Mouse (Mus musculus) left cerebral cortex, adult 9 months (tissue): Measurements from ENCODE around the gene Zdhhc19.
A peak's percentile ranks its signal among the peaks of the same experiment; 100 is the strongest.

Experiments
- DNase-seq, 2 experiments: peaks; one replicate each; pipeline ENCODE4 v3.0.0; 2022; ENCODE audit warnings: low spot score in 2 of 2

Gene Zdhhc19

DNA sequence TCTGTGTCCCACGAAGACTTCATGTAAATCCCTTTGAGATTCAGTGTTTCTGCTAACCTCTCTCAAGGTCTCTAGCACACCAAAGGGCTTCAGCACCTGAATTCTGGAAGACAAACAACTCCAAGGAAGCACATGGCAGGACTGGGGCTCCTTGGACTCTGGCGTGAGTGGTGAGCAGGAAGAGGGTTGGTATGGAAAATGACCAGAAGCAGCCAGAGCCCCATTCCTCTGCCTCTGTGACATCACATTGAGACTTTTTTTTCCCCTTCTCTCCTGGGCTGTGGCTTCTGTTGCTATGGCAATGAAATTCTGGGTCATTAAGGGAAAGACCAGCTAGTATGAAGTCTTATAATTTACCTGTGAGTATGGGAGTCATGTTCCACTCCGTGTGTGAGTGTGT lies at the start of gene Zdhhc19:
Zdhhc19 (plus strand) TSS at position 301 of the 400 bp plus-strand sequence.
- DNase-seq = no peak

DNA sequence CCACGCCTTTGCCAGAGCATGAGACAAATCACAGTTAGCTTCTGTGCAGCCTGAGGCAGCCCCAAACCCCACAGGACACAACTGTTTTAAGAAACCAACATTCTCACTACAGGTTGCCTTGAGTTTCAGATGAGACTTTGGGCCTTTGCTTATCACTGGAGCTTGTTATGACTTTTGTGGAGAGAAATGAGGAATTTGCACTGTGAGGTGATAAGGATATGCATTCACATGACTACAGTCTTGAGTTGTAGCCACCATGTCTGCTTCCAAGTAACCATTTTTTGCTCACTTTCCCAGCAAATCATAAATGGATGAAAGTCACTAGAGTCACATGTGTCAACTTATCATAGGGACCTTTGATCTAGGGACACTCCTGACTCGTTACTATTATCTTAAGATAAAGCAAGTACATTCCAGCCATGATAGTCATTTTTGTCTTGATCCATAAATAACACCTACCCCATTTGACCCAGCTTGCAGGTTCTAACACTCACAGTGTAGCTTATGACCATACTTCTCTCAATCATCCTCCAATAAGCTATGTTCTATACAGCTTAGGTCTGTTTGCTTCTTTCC lies 49.4 kb upstream of the Zdhhc19 start:
- no peak for DNase-seq

DNA sequence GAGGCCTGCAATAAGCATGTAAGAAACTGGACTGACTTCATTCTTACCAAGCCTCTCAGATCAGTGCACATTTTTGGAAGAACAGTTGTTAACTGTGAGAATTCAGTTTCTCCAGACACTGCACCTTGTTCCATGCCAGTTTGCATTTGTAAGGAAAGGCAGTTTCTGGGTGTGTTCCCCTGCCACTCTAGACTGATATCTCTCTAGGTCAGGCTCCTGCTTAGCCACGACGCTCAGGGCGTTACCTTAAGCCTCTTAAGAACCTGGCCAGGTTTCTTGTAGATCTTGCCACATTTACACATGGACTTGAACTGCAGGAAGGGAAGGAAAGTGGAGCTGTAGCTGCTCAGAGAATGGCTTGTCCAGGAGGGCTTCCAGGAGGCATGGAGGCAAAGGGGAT lies 46.4 kb upstream of the Zdhhc19 start:
- DNase-seq = no peak

DNA sequence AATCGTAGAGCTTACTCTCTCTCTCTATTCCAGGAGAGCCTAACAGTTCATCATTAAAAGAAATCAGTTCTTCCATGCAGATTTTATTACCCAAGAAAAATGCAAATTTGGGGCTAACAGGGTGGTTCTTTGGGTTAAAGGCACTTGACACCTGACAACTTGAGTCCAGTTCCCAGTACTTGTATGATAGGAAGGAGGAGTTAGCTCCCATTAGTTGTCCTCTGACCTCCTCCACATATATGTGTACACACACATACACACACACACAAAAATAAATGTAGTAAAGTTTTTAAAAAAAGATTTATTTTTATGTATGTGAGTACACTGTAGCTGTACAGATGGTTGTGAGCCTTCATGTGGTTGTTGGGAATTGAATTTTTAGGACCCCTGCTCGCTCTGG lies 45.9 kb upstream of the Zdhhc19 start:
- no peak for DNase-seq

DNA sequence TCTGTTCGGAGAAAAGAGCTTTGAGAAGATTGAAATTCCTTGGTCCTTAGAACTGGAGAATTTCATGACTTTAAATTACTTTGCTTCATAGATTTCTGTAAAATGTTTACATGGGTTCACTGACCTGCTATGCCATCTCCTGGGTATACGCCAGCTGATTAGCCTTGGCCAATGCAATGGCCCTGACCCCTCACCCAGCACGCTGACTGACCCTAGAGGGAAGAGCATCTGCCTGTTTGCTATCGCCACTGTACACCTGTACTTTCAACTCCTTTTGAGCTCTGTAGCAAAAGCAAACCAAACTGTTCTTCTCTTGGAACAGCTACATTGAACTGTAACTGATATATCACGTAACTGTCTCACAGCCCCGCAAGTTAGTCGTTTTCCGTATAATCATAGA lies 43.0 kb upstream of the Zdhhc19 start:
- DNase-seq = no peak

DNA sequence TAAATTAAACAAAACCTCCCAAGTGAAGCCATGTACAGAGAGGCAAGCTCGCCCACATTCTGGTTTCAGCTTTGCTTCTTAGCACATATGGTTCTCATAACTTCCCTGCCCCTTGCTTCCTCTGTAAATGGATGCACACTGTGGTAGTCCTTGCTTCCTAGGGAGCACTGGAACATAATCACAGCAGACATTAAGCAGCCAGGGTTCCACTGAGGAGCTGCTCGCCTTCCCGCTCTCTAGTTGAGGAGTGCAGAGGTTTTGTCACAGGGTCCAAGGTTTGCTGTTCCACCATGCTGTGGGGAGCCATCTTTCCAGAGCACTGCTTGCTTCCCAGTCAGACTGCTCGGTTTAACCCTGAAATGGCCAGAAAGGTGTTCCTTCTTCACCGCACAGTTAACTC lies 41.4 kb upstream of the Zdhhc19 start:
- DNase-seq = no peak

DNA sequence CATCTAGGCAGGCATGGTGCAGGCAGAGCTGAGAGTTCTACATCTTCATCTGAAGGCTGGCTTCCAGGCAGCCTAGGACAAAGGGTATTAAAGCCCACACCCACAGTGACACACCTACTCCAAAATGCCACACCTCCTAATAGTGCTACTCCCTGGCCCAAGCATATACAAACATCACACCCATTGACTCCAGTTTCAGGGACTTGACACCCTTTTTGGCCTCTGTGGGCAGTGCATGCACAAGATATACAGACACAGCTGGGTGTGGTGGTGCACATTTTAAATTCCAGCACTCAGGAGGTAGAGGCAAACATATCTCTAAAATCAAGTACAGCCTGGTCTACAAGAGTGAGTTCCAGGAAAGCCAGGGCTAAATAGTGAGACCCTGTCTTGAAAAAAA lies 40.0 kb upstream of the Zdhhc19 start:
- DNase-seq = no peak

DNA sequence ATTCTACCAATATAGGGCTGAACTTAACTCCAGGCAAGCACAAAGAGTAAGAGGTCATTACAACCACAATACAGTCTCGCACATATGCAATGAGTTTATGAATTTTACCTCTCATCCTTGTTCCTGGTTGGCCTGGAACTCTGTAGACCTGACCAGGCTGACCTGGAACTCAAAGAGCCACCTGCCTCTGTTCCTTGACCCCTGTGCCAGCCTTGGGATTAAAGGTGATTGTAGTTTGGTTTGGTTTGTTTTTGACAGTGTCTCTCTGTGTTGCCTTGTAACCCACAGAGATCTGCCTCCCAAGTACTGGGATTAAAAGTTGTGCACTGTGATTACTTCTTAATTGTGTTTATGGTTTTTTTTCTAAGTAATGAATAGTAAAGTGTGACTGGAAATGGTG lies 39.3 kb upstream of the Zdhhc19 start:
- DNase-seq = no peak

DNA sequence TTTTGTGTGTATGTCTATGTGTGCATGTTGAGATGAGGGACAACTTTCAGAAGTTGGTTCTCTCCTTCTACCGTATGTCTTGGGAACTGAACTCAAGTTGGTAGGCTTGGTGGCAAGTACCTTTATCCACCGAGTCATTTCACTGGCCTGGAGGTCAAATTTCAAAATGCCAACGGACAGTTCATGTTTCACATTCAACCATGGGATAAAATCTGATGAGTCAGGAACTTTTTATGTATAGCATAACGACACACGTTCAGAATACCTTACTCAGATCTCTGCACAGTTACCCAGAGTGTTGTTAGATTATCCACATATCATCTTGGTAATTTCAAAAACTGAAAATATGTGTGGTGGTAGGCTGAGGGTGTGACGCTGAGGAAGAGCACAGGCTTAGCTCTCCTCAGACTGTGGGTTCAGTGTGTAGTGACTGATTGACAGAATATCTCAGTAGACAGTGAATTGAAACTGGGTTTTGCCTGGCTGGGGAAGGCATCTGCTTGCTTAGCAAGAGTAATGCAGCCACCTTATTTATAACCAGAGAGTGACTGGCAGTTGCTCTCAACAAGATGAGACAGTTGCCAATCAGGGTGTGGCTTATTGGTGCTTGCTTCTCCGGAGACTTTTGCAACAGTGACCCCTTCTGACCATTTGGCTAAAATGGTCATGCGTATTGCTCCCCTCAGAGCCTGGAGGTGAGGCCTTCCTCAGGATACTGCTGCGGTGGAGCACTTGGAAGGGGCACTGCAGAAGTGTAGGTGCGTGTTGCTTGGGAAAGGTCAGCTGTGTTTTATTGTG lies 38.3 kb upstream of the Zdhhc19 start:
- peak in 1 of 2 experiments; percentile 50 for DNase-seq

DNA sequence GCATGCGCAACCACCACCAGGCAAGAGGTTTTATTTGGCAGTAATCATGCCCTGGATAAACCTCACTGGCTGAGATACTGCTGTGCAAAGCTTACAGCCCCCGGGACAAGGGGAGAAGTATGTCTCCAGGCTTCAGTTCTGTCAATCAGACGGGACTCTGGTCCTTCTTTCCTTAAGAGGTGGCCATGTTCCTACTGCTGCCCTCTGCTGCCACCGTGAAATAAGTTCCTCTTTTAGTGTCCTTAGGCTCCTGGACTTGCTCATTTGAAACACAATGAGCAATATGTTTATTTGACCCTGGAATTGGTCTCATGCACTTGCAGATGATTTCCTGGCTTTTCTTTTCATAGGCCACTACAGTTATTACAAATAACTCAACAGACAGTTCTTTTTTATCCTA lies 35.5 kb upstream of the Zdhhc19 start:
- no peak for DNase-seq

DNA sequence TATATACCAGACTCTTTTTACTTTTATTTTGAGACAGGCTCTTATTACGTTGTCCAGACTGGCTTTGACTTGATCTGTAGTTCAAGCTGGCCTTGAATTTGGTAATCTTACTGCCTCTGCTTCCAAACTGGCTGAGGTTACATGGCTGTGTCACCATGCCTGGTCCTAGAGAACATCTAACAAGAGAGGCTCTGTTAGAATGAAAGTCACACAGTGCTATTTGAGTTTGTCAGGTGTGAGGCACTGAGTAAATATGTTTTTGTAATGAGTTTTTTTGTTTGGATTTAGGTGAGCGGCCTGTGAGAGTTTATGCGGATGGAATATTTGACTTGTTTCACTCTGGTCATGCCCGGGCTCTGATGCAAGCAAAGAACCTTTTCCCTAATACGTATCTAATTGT lies 34.4 kb upstream of the Zdhhc19 start:
- DNase-seq = no peak

DNA sequence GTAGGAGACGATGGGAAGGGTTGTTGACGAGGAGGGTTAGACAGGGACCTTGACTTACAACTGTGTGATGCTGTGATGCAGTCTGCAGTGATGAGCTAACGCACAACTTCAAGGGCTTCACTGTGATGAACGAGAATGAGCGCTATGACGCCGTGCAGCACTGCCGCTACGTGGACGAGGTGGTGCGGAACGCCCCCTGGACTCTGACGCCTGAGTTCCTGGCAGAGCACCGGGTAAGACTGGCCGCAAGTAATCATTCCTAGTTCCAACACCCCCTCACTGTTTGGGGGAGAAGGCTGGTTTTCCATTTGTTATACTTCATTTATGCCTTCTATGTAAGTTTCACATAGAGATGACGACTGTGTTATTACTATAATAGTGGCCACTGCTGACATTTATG lies 33.1 kb upstream of the Zdhhc19 start:
- DNase-seq = no peak

DNA sequence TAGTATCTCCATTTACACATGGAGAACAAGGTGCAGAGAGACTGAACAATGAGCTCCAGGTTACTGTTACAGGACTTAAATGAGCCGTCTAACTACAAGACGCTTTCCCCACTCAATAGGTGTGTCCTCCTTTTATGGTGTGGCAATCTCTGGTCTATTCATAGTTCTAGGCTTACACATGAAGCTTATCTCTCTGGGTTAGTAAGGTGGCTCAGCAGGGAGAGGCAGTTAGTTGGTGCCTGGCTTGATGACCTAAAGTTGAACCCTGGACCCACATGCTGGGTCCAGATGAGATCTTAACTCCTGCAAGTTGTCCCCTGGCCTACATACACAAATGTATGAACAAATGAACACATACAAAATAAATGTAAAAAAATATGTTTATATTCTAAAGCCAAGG lies 32.6 kb upstream of the Zdhhc19 start:
- no peak for DNase-seq

DNA sequence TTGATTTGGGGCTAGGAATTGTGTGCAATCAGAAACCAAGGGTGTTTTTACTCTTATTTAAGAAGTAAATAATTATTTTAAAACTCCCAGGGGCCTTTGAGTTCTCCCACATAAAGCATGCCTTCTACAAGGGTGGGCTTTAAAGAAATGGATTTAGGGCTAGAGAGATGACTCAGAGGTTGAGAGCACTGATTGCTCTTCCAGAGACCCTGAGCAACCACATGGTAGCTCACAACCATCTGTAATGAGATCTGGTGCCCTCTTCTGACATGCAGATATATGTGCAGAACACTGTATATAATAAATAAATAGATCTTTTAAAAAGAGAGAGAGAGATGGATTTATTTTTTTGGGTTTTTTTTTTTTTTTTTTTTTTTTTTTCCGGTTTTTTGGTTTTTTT lies 31.2 kb upstream of the Zdhhc19 start:
- no peak for DNase-seq

DNA sequence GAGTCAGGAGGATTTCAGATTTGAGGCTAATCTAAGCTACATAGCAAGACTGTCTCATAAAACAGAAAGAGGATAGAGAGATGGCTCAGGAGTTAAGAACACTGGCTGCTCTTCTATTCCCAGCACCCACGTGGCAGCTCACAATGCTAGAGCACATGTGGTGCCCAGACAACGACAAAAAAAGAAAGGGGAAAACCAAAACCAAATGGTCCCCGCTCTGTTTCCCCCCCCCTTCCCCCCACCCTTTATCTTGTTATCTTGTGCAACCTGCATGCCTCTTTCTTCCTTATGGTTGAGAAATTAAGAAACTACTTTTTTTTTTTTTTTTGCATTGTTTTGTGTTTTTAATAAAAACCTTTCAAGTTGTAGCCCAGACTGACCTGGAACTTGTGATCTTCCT lies 27.6 kb upstream of the Zdhhc19 start:
- DNase-seq = no peak

DNA sequence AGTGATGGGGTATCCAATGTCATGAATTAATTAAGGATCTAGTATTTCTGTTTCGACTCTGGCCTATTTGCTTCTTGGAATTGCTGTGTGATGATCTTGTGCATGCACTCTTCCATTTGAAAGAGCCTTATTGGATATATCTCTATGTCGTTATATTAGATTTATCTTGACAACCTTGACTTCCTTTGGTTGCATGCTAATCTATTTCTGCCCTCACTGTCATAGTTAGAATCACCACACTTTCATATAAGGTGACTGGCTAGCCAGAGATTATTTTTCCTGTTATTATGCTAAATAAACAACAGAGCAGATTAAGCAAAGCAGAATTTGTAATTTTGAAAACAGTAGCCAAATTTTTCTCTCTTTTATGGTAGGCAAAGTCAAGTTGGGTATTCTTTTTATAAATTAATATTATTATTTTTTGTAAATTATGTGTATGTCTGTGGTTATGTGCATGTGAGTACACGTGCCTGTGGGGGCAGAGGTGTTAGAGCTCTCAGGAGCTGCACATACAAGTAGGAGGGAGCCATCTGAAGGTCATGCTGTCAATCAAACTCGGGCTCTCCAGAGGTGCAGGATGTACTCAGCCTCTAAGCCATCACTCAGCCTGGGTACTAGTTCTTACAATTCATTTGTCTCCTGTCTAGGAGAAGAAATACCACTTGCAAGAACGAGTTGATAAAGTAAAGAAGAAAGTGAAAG lies 26.5 kb upstream of the Zdhhc19 start:
- no peak for DNase-seq

DNA sequence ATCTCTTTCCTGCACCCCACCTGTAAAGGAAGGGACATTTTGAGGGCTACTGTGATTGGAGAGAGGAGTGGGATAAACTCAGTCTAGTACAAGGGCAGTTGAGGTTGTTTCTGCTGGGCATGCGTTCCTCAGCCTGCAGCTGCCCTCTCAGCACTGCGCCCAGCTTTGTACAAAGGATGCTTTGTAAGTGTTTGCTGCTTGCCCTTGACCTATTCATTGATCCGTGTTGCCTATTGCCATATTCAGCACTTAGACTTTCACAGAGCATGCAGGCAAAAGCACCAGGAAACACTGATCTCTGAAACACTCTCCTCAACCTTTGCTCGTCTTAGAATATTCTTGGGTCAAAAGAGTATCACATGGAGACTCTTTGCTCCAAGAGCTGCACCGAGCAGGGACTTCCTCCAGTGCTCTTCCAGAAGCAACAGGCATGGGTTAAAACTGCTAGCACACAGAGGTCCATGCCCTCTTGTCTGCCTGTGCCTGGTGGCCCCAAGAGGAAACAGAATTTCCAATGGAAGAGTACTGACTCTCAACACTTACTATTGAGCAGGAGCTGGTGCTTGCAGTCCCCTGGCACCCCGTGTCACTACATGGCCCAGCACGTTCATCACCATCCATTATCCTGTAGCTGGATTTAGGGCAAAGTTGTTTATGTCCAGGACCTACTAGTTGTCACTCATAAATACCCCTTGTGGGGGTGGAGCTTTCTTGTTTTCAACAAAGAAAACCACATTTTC lies 23.6 kb upstream of the Zdhhc19 start:
- peak in 1 of 2 experiments; percentile 24 for DNase-seq

DNA sequence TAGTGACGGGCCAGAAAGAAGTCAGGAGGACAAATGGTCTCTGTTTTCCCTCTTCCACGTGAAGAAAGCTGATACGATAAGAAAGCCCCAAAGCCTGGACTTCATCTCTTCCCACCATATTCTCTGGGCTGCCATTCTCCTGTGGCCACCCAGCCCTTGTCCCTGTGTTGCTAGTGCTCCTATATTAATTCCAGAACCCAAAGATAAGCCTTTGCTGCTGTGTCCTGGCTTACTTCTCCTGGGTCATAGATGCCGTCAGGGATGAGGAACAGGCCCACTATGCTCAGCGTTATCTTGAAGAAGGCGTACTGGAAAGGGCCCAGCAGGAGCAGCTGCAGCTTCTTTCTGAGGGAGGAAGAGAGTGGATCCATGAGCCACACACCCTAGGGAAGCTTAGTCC lies 18.8 kb upstream of the Zdhhc19 start:
- DNase-seq = no peak

DNA sequence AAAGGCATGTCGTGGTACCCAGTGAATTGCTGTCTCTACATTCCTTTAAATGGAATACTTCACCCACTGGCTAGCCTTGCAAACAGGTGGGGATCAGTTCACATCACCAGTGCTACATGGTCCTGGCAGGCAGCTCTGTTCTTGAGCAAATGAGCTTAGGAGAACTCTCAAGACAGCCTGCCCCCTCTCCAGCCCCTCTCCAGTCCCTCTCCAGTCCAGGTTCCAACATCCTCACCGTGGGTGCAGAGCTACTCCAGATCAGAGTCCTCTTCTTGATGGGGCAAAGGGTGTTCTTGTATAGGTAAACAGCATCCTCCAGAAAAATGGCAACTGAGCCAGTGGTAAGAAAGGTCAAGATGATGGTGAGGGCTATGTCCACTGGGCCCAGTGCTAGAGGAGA lies 16.6 kb upstream of the Zdhhc19 start:
- DNase-seq = no peak

DNA sequence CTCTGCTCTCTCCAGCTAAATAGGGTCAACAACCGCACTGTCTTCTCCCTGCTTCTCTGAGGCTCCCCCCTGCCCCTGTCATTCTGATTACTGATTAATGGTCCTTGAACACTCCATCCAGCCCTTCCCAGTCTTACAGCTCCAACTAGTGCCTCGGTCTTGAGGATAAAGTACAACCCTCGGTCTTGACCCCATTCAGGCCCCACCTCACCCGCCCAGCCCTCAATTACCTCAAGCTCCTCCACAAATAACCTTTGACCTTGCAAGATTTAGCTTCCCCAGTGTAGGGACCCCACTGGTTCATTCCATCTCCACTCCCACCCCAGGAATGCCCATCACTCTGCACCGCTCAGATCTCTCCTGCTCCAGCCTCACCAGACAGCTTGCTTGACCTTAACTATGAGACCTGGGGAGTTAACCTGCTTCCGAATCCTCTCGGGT lies 11.6 kb upstream of the Zdhhc19 start:
- no peak for DNase-seq

DNA sequence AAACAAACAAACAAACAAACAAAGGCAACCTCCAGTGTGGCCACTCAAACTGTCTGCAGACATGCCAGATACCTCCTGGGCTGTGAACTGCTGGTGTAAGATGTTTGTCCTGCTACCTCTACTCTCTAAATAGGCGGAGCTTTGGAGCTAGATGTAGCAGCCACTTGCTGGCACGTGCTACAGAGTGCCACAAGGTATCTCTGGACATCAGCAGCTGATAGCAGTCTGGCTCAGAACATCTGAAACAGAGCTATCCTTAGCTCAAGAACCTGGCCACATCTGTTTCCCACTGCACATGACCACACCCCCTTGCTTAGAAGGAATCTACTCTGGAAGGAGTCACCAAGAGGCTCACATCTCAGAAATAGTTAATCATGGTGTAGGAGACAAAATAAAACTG lies 10.9 kb upstream of the Zdhhc19 start:
- no peak for DNase-seq

DNA sequence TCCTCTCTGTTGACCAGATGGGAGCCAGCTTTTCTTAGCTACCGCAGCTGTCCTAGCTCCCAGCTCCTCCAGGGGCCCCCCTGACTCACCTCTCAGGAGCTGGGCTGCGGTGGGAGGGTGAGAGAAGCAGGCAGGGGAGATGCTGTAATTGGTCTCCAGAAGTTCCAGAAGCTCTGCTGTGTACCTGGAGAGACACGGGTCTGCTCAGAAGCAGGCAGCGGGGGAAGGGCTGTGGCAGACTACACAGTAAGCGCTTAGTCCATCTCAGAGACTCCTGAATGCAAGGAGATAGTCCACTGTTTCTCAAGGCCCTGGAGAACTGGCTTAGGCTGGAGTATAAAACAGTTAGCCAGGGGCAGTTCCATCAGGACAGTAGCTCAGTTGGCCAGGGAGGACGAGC lies 10.0 kb upstream of the Zdhhc19 start:
- DNase-seq = no peak
